ENCODE assay signal across 19 mouse cellular contexts in genomic region chr16:52342694-52343466, GRCm38 (mm10).
DNase-seq lines count a peak whose midpoint lies in the region; ATAC-seq lines count a peak whose summit lies in the region.
"Had no signal": no experiment of that assay in that cellular context is flagged by ENCODE, and none has a peak within 500 bp of the region (broad histone marks: within the 10 kb centered on the region; RNA-seq: fewer than 3 reads in every experiment).

No protein-coding gene starts in this region.

- H3K9ac ChIP-seq in midbrain, embryonic 11.5 days (ENCODE audit: low read length), result no peak overlapping the region
- H3K9ac ChIP-seq in midbrain, embryonic 15.5 days, result no peak overlapping the region
- H3K9ac ChIP-seq in lung, embryonic 16.5 days (ENCODE audit: low read length), result no peak overlapping the region
- H3K9ac ChIP-seq in forebrain, embryonic 11.5 days (ENCODE audit: low read length), result no peak overlapping the region
- H3K9ac ChIP-seq: forebrain, embryonic 12.5 days; limb, embryonic 13.5 days; liver, embryonic 14.5 days; neural tube, embryonic 13.5 days had no signal

- H3K4me2 ChIP-seq in midbrain, embryonic 11.5 days, result no peak overlapping the region
- no peak overlapping the region for H3K4me2 ChIP-seq in midbrain, embryonic 15.5 days
- peak overlapping the region; percentile 20 for H3K4me2 ChIP-seq in lung, embryonic 16.5 days (ENCODE audit: low read depth, low read length)
- no peak overlapping the region for H3K4me2 ChIP-seq in forebrain, embryonic 11.5 days (ENCODE audit: low read depth, low read length, severe bottlenecking)
- H3K4me2 ChIP-seq: forebrain, embryonic 12.5 days; limb, embryonic 13.5 days; neural tube, embryonic 13.5 days had no signal

- H3K27ac ChIP-seq in midbrain, embryonic 11.5 days (ENCODE audit: low read depth, low read length), result no peak overlapping the region
- H3K27ac ChIP-seq in midbrain, embryonic 15.5 days, result no peak overlapping the region
- peak overlapping the region; percentile 80 for H3K27ac ChIP-seq in lung, embryonic 16.5 days (ENCODE audit: low read length)
- no peak overlapping the region for H3K27ac ChIP-seq in forebrain, embryonic 11.5 days (ENCODE audit: low read depth, low read length)
- H3K27ac ChIP-seq: forebrain, embryonic 12.5 days; hindbrain, postnatal 0 days; limb, embryonic 13.5 days; liver, embryonic 14.5 days; neural tube, embryonic 13.5 days had no signal

- no peaks in the 10 kb centered on the region for H3K9me3 ChIP-seq in midbrain, embryonic 11.5 days (ENCODE audit: control insufficient read depth, low read length)
- H3K9me3 ChIP-seq in midbrain, embryonic 15.5 days, result no peaks in the 10 kb centered on the region
- no peaks in the 10 kb centered on the region for H3K9me3 ChIP-seq in lung, embryonic 16.5 days (ENCODE audit: control insufficient read depth, low read length)
- no peaks in the 10 kb centered on the region for H3K9me3 ChIP-seq in forebrain, embryonic 11.5 days (ENCODE audit: control insufficient read depth, low read length)
- H3K9me3 ChIP-seq: forebrain, embryonic 12.5 days; limb, embryonic 13.5 days; megakaryocyte, embryonic 14.5 days; neural tube, embryonic 13.5 days had no signal

- H3K4me1 ChIP-seq in midbrain, embryonic 11.5 days (ENCODE audit: control insufficient read depth, insufficient read depth, low read length), result no peaks in the 10 kb centered on the region
- no peaks in the 10 kb centered on the region for H3K4me1 ChIP-seq in midbrain, embryonic 15.5 days
- peaks cover 6% of the 10 kb centered on the region; the same call in 1 of the 2 replicates for H3K4me1 ChIP-seq in lung, embryonic 16.5 days (replicated peaks; ENCODE audit: control insufficient read depth, insufficient read depth, low read length)
- H3K4me1 ChIP-seq in forebrain, embryonic 11.5 days (replicated peaks; ENCODE audit: control insufficient read depth, insufficient read depth, low read length), result no peaks in the 10 kb centered on the region
- H3K4me1 ChIP-seq: forebrain, embryonic 12.5 days; limb, embryonic 13.5 days; megakaryocyte, embryonic 14.5 days; neural tube, embryonic 13.5 days had no signal

- intact Hi-C loops in left cerebral cortex, postnatal 14 days (cut with DNase I), result no loop called here

- H3K27me3 ChIP-seq in midbrain, embryonic 11.5 days (ENCODE audit: control insufficient read depth, insufficient read depth, low read length), result no peaks in the 10 kb centered on the region
- no peaks in the 10 kb centered on the region for H3K27me3 ChIP-seq in midbrain, embryonic 15.5 days (replicated peaks)
- no peaks in the 10 kb centered on the region for H3K27me3 ChIP-seq in lung, embryonic 16.5 days (ENCODE audit: control insufficient read depth, insufficient read depth, low read depth, low read length)
- no peaks in the 10 kb centered on the region for H3K27me3 ChIP-seq in forebrain, embryonic 11.5 days (ENCODE audit: control insufficient read depth, insufficient read depth, low read length)
- H3K27me3 ChIP-seq: forebrain, embryonic 12.5 days; limb, embryonic 13.5 days; megakaryocyte, embryonic 14.5 days; neural tube, embryonic 13.5 days had no signal

- WGBS in midbrain, embryonic 11.5 days, result 91% methylated on average over 8 of the region's 8 CpGs
- WGBS in midbrain, embryonic 15.5 days, result 87% methylated on average over 8 of the region's 8 CpGs
- 41% methylated on average over 8 of the region's 8 CpGs for WGBS in lung, embryonic 16.5 days
- WGBS in forebrain, embryonic 11.5 days, result 83% methylated on average over 8 of the region's 8 CpGs

- H3K36me3 ChIP-seq in midbrain, embryonic 11.5 days (ENCODE audit: control insufficient read depth, insufficient read depth, low read length), result no peaks in the 10 kb centered on the region
- no peaks in the 10 kb centered on the region for H3K36me3 ChIP-seq in midbrain, embryonic 15.5 days (replicated peaks)
- H3K36me3 ChIP-seq in lung, embryonic 16.5 days (ENCODE audit: control insufficient read depth, insufficient read depth, low read length), result no peaks in the 10 kb centered on the region
- no peaks in the 10 kb centered on the region for H3K36me3 ChIP-seq in forebrain, embryonic 11.5 days (ENCODE audit: control insufficient read depth, insufficient read depth, low read length)
- H3K36me3 ChIP-seq: forebrain, embryonic 12.5 days; limb, embryonic 13.5 days; neural tube, embryonic 13.5 days had no signal

- no peak overlapping the region for H3K4me3 ChIP-seq in midbrain, embryonic 11.5 days (ENCODE audit: low read depth, low read length)
- H3K4me3 ChIP-seq in midbrain, embryonic 15.5 days, result no peak overlapping the region
- H3K4me3 ChIP-seq in lung, embryonic 16.5 days (ENCODE audit: low read length), result no peak overlapping the region
- no peak overlapping the region for H3K4me3 ChIP-seq in forebrain, embryonic 11.5 days (ENCODE audit: low read depth, low read length)
- H3K4me3 ChIP-seq: forebrain, embryonic 12.5 days; limb, embryonic 13.5 days; megakaryocyte, embryonic 14.5 days; neural tube, embryonic 13.5 days had no signal

- no peak for DNase-seq in frontal cortex, postnatal 25 days (ENCODE audit: low spot score in 2 of 2)
- DNase-seq in midbrain, embryonic 11.5 days (ENCODE audit: low spot score, missing footprints), result peak; percentile 81
- DNase-seq in embryo, embryonic 9.5 days (ENCODE audit: extremely low spot score), result no peak
- no peak for DNase-seq in left cerebral cortex, postnatal 14 days (ENCODE audit: low spot score in 2 of 2)
- DNase-seq in forebrain, embryonic 11.5 days (ENCODE audit: low spot score), result no peak
- DNase-seq: cerebellum, adult 9-11 months; kidney, adult 18-20 months; kidney, postnatal 14 days; right cerebral cortex, postnatal 4 days; thymus, postnatal 25 days had no signal

- peak; percentile 95 for ATAC-seq in frontal cortex, adult (ENCODE audit: low TSS enrichment)
- ATAC-seq in midbrain, embryonic 11.5 days (ENCODE audit: low FRiP score), result no peak
- ATAC-seq in midbrain, embryonic 15.5 days (replicated peaks), result no peak
- peak; percentile 86 for ATAC-seq in lung, embryonic 16.5 days (ENCODE audit: low read depth)
- no peak for ATAC-seq in forebrain, embryonic 11.5 days (replicated peaks; ENCODE audit: low FRiP score)
- ATAC-seq: hindbrain, postnatal 0 days had no signal

Comparison
In these comparisons a context has a peak if more than half of its experiments do, and no peak if none do; other contexts are left out.
1. ATAC-seq: peak in frontal cortex, adult (single experiment) and lung, embryonic 16.5 days (single experiment); none in midbrain, embryonic 11.5 days (single experiment), midbrain, embryonic 15.5 days (single experiment) and forebrain, embryonic 11.5 days (single experiment).